Mouse (Mus musculus): ENCODE data around the gene Zfp536.

The Zfp536 gene

GRCm38 (mm10) chr7:37447523-37447922, 325.9 kb downstream of the Zfp536 start:
- no peak for DNase-seq

- no peak for DNase-seq
Measured at GRCm38 (mm10) chr7:37439912-37440311, 333.5 kb downstream of the Zfp536 start.

- no peak for DNase-seq
Measured at GRCm38 (mm10) chr7:37439117-37439844, 334.2 kb downstream of the Zfp536 start.

DNA sequence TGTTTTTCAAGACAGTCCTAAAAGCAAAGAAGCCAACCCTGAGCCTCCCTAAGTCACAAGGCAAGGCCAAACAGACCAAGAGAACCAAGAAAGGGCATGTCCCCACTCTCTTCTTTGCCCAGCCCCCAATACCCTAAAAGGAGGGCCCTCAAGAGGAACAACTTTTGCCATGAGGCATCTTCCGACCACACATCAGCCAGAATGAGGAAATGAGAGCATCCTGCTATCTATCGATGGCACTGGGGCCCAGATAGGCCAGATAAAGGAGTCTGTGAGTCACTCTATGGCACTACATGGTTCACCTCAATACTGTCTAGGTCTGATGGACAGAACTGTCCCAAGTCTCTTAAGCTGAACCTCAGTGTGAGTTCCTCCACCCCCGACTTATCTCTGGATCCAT, 335.6 kb downstream of the Zfp536 start:
- DNase-seq, result no peak

DNA sequence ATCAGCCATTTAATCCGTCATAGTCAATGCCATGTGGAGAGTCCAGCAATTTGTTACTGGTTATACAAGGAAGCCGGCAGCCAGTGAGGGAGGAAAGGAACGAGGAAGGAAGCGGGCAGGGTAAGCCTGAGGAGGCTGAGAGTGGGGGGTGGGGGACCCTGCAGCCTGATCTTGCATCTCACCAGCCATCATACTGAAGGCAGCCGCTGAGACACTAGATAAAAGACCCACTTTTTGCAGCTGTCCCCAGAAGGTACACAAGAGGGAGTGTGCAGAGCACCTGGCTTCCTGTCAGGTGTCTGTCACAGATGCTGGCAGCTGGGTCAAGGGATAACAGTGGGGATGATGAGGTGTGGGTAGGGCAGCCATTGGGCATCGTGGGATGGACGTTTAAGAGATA, 340.3 kb downstream of the Zfp536 start:
- no peak for DNase-seq

GRCm38 (mm10) chr7:37431471-37431870, 342.0 kb downstream of the Zfp536 start:
- DNase-seq, result no peak

GRCm38 (mm10) chr7:37426061-37426460, 347.4 kb downstream of the Zfp536 start:
- no peak for DNase-seq

GRCm38 (mm10) chr7:37422966-37423365, 350.5 kb downstream of the Zfp536 start:
- no peak for DNase-seq
